Mouse (Mus musculus) embryonic facial prominence, embryonic 11.5 days (tissue): Measurements from ENCODE around the gene Map4k2. TPM values are rescaled to one million over a fixed set of nuclear protein-coding genes. Genes with fewer than 3 reads are reported as not detected.

Experiments used
- ATAC-seq: fragments of 200-750 bp; cut with Nextera tagmentation; replicated peaks from 2 replicates; pipeline ENCODE4 v1.8.0; 2017; ENCODE audit warnings: low read depth; ENCODE audit not compliant: insufficient number of reproducible peaks, low FRiP score, low TSS enrichment
- DNase-seq: peaks from one replicate; pipeline ENCODE4 v3.0.0-alpha.2; 2015; ENCODE audit warnings: low spot score
- H3K27ac ChIP-seq: fragments of 300-500 bp; sonication (generic); replicated peaks from 2 replicates; pipeline ENCODE4 v1.5.1; 2014; ENCODE audit warnings: mild to moderate bottlenecking, low read depth, low read length, control low read depth
- H3K27me3 ChIP-seq: fragments of 300-500 bp; sonication (generic); 2 replicates; pipeline ENCODE4 v1.6.1; 2014; ENCODE audit warnings: mild to moderate bottlenecking, low read length, moderate library complexity, mixed read lengths; ENCODE audit not compliant: control insufficient read depth, insufficient read depth
- H3K36me3 ChIP-seq: fragments of 300-500 bp; sonication (generic); replicated peaks from 2 replicates; pipeline ENCODE4 v1.6.1; 2014; ENCODE audit warnings: low read depth, mild to moderate bottlenecking, low read length, moderate library complexity, mixed read lengths; ENCODE audit not compliant: control insufficient read depth, insufficient read depth
- H3K4me1 ChIP-seq: fragments of 300-500 bp; sonication (generic); 2 replicates; pipeline ENCODE4 v1.6.1; 2014; ENCODE audit warnings: low read length, mixed read lengths; ENCODE audit not compliant: control insufficient read depth, insufficient read depth
- H3K4me2 ChIP-seq: fragments of 300-500 bp; sonication (generic); 2 replicates; pipeline ENCODE4 v1.6.1; 2014; ENCODE audit warnings: low read depth, mild to moderate bottlenecking, control low read depth, low read length, moderate library complexity
- H3K4me3 ChIP-seq: fragments of 300-500 bp; sonication (generic); 2 replicates; pipeline ENCODE4 v1.5.1; 2014; ENCODE audit warnings: low read depth, low read length, control low read depth
- H3K9ac ChIP-seq: fragments of 300-500 bp; sonication (generic); replicated peaks from 2 replicates; pipeline ENCODE4 v1.6.1; 2014; ENCODE audit warnings: mild to moderate bottlenecking, control low read depth, low read length
- H3K9me3 ChIP-seq: fragments of 300-500 bp; sonication (generic); replicated peaks from 2 replicates; pipeline ENCODE4 v1.6.1; 2016; ENCODE audit warnings: mild to moderate bottlenecking, low read length, inconsistent platforms, mixed read lengths; ENCODE audit not compliant: control insufficient read depth
- WGBS: fragments of 180-500 bp; shearing (Covaris S2); extraction: QIAGEN DNeasy Blood & Tissue Kit; methylation state at CpG from one replicate; pipeline ENCODE4 v1.1.7; 2014; 5-methylcytosine and 5-hydroxymethylcytosine counted together
- microRNA-seq: library from miRNA; unstranded; fragments of <30 nt; microRNA quantifications from one replicate; pipeline ENCODE4, GENCODE M21; 2016; ENCODE audit warnings: borderline number of aligned reads
- polyA plus RNA-seq: library from polyadenylated mRNA; unstranded; fragments of >200 nt; fragmentation: Nextera tagmentation; extraction: Ambion mirVana; gene quantifications from 2 replicates; pipeline ENCODE4 v1.2.1, GENCODE M21; 2014

Map4k2 gene
- polyA plus RNA-seq, 1 experiment from 2014 or later: 5.6 TPM

- no peak overlapping the region; the same call in 1 of the 2 replicates for H3K9ac ChIP-seq
- ATAC-seq: no peak
- H3K9me3 ChIP-seq: no peaks in the 10 kb centered on the region
- H3K27me3 ChIP-seq: peaks cover 23% of the 10 kb centered on the region
- no peak overlapping the region for H3K27ac ChIP-seq
- no peak for DNase-seq
- WGBS: 78% methylated on average over 10 of the region's 10 CpGs
- no peak overlapping the region for H3K4me2 ChIP-seq
- H3K4me1 ChIP-seq: peaks cover 5% of the 10 kb centered on the region; the same call in 1 of the 2 replicates
- no peak overlapping the region for H3K4me3 ChIP-seq
- H3K36me3 ChIP-seq: no peaks in the 10 kb centered on the region
Observed at GRCm38 (mm10) chr19:6403869-6404268, 62.9 kb downstream of the Map4k2 start.

Small RNA genes within 50 kb of the gene (microRNA-seq; reads per million reads assigned to microRNA genes)
- gene Mir6989: not detected

Other genes starting within 250 kb of the Map4k2 start
- not detected in 2 replicates for gene AC131692.1, start 246.7 kb upstream of the Map4k2 start, polyA plus RNA-seq
- 0.21 and 0.49 TPM in 2 replicates for gene Naaladl1, start 235.4 kb upstream of the Map4k2 start, polyA plus RNA-seq
- 60.7 and 68.3 TPM in 2 replicates for gene Sac3d1, start 222.5 kb upstream of the Map4k2 start, polyA plus RNA-seq
- gene Snx15, start 212.8 kb upstream of the Map4k2 start, polyA plus RNA-seq: 25.4 and 30.7 TPM in 2 replicates
- gene Batf2, start 200.2 kb upstream of the Map4k2 start, polyA plus RNA-seq: not detected in 2 replicates
- 72.8 and 81.4 TPM in 2 replicates for gene Arl2, start 199.6 kb upstream of the Map4k2 start, polyA plus RNA-seq
- gene Majin, start 156.7 kb upstream of the Map4k2 start, polyA plus RNA-seq: not detected in 2 replicates
- 1.9 and 2.4 TPM in 2 replicates for gene Gpha2, start 114.8 kb upstream of the Map4k2 start, polyA plus RNA-seq
- 25.0 and 27.8 TPM in 2 replicates for gene Ppp2r5b, start 105.3 kb upstream of the Map4k2 start, polyA plus RNA-seq
- gene Atg2a, start 99.5 kb upstream of the Map4k2 start, polyA plus RNA-seq: 6.5 and 7.7 TPM in 2 replicates
- gene Ehd1, start 64.4 kb upstream of the Map4k2 start, polyA plus RNA-seq: 50.9 and 58.1 TPM in 2 replicates
- gene Cdc42bpg, start 34.7 kb upstream of the Map4k2 start, polyA plus RNA-seq: 0.43 and 0.61 TPM in 2 replicates
- 49.7 and 51.1 TPM in 2 replicates for gene Men1, start 6.2 kb upstream of the Map4k2 start, polyA plus RNA-seq
- 157 and 172 TPM in 2 replicates for gene Sf1, start 22.6 kb downstream of the Map4k2 start, polyA plus RNA-seq
- gene Pygm, start 43.3 kb downstream of the Map4k2 start, polyA plus RNA-seq: 1.4 and 2.8 TPM in 2 replicates
- gene Rasgrp2, start 58.2 kb downstream of the Map4k2 start, polyA plus RNA-seq: 15.6 and 17.2 TPM in 2 replicates
- 4.1 and 5.0 TPM in 2 replicates for gene Nrxn2, start 77.6 kb downstream of the Map4k2 start, polyA plus RNA-seq
- not detected in 2 replicates for gene Slc22a12, start 201.9 kb downstream of the Map4k2 start, polyA plus RNA-seq